Mouse (Mus musculus) testis, adult 2 months (tissue): Measurements from ENCODE around the gene Mkrn2os.

Experiments used
- CTCF ChIP-seq: fragments of 200-500 bp; IDR thresholded peaks from 2 replicates; pipeline ENCODE4 v1.5.1; 2012; ENCODE audit warnings: low read depth, mild to moderate bottlenecking, inconsistent platforms, low read length, moderate library complexity; ENCODE audit not compliant: control insufficient read depth, insufficient read depth, insufficient replicate concordance
- POLR2A ChIP-seq: fragments of 200-500 bp; IDR thresholded peaks from 2 replicates; pipeline ENCODE4 v1.6.1; 2012; ENCODE audit warnings: low read depth, mild to moderate bottlenecking, inconsistent platforms, low read length, moderate library complexity; ENCODE audit not compliant: control insufficient read depth

DNA sequence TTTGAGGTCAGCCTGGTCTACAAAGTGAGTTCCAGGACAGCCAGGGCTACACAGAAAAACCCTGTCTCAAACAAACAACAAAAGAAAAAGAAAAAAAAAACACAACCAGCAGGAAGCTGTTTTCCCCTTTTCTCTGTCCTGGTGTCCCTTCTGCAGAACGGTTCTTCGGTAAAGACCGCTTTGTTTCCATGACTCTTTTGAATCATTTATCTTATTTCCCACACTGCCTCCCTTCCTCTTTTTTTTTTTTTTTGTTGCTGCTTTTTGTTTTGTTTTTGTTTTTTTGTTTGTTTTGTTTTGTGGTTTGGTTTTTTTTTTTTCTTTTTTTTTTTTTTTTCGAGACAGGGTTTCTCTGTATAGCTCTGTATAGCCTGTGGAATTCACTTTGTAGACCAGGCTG, 876 bp upstream of the Mkrn2os start:
- no peak for TF ChIP-seq CTCF
- no peak for TF ChIP-seq POLR2A
